Mouse (Mus musculus): ENCODE measurements around the gene Nudt13.

The Nudt13 gene

GRCm38 (mm10) chr14:20340866-20341265 is 46.4 kb downstream of the Nudt13 start:
- no peak for DNase-seq

- DNase-seq = no peak
Measured at GRCm38 (mm10) chr14:20345885-20346284, 51.4 kb downstream of the Nudt13 start.

- DNase-seq = no peak
Measured at GRCm38 (mm10) chr14:20347441-20347990, 53.0 kb downstream of the Nudt13 start.

GRCm38 (mm10) chr14:20347991-20348541 is 53.6 kb downstream of the Nudt13 start, which contains the start of the genes Ecd and Fam149b:
Gene Ecd (minus strand): TSS chr14:20348121.
Gene Fam149b (plus strand): TSS chr14:20348162.
- DNase-seq = peak; percentile 95 to 96

- DNase-seq = no peak
Measured at GRCm38 (mm10) chr14:20363230-20363629, 68.7 kb downstream of the Nudt13 start.

All from kidney, postnatal 25 days (tissue).